Mouse (Mus musculus) olfactory bulb, adult 2 months (tissue): ENCODE data around the gene Fam213b.

Source experiments
- CTCF ChIP-seq: fragments of 200-500 bp; IDR thresholded peaks from 2 replicates; pipeline ENCODE4 v1.5.1; 2012; ENCODE audit warnings: low read depth, mild to moderate bottlenecking, low read length, moderate library complexity; ENCODE audit not compliant: insufficient read depth
- POLR2A ChIP-seq: fragments of 200-500 bp; IDR thresholded peaks from 2 replicates; pipeline ENCODE4 v1.6.1; 2012; ENCODE audit warnings: mild to moderate bottlenecking, low read depth, low read length, moderate library complexity; ENCODE audit not compliant: insufficient read depth

- no peak for TF ChIP-seq CTCF
- TF ChIP-seq POLR2A, result no peak
Observed at GRCm38 (mm10) chr4:154871757-154872251, 27.1 kb downstream of the Fam213b start.
